Mouse (Mus musculus) E14TG2a.4 (cell line): ENCODE results near the gene Trmt1.
A peak's percentile ranks its signal among the peaks of the same experiment; 100 is the strongest.

ENCODE experiments used
- H3K27me3 ChIP-seq: 2 replicates; pipeline ENCODE4 v1.6.1; 2014; ENCODE audit warnings: low read length, control low read depth; ENCODE audit not compliant: insufficient read depth
- H3K36me3 ChIP-seq: 2 replicates; pipeline ENCODE4 v1.6.1; 2014; ENCODE audit warnings: low read length, control low read depth; ENCODE audit not compliant: insufficient read depth
- H3K4me1 ChIP-seq: replicated peaks from 2 replicates; pipeline ENCODE4 v1.6.1; 2014; ENCODE audit warnings: low read depth, low read length, control low read depth
- H3K4me3 ChIP-seq: replicated peaks from 2 replicates; pipeline ENCODE4 v1.5.1; 2014; ENCODE audit warnings: mild to moderate bottlenecking, low read length
- H3K9me3 ChIP-seq: 2 replicates; pipeline ENCODE4 v1.6.1; 2014; ENCODE audit warnings: low read length, control low read depth
- CTCF ChIP-seq: conservative IDR thresholded peaks from 2 replicates; pipeline ENCODE4 v1.5.1; 2014; ENCODE audit warnings: low read length
- NANOG ChIP-seq: IDR thresholded peaks from 2 replicates; pipeline ENCODE4 v1.6.1; 2014; ENCODE audit warnings: borderline replicate concordance, low read length, mixed read lengths
- POU5F1 ChIP-seq: IDR thresholded peaks from 2 replicates; pipeline ENCODE4 v1.6.1; 2014; ENCODE audit warnings: low read length, borderline replicate concordance

The Trmt1 gene

GRCm38 (mm10) chr8:84708774-84709475, 22.8 kb downstream of the Trmt1 start:
- H3K9me3 ChIP-seq, result no peaks in the 10 kb centered on the region
- peaks cover 68% of the 10 kb centered on the region for H3K4me1 ChIP-seq
- no peak overlapping the region for H3K4me3 ChIP-seq
- TF ChIP-seq POU5F1 (no peak), CTCF (peak; percentile 85)
- peaks cover 76% of the 10 kb centered on the region for H3K27me3 ChIP-seq
- no peaks in the 10 kb centered on the region for H3K36me3 ChIP-seq

DNA sequence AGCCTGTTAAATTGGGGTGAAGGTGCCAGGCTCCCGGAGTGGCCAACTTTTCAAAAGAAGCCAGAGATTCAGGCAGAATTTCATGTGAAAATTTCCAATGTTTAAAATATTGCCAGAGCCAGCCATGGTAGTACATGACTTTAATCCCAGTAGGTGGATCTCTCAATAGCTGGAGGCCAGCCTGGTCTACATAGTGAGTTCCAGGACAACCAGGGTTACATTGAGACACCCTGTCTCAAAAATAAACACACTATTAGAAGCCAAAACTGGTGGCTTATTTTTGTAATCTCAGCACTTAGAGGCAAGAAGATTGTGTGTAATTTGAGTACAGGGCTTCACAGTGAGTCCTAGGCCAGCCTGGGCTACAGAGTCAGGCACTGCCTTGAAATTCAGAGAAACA, 23.8 kb downstream of the Trmt1 start:
- TF ChIP-seq CTCF (no peak), NANOG (no peak), POU5F1 (no peak)
- Histone ChIP-seq H3K36me3 (no peaks in the 10 kb centered on the region), H3K4me1 (peaks cover 72% of the 10 kb centered on the region), H3K27me3 (peaks cover 76% of the 10 kb centered on the region), H3K4me3 (no peak overlapping the region), H3K9me3 (no peaks in the 10 kb centered on the region)

DNA sequence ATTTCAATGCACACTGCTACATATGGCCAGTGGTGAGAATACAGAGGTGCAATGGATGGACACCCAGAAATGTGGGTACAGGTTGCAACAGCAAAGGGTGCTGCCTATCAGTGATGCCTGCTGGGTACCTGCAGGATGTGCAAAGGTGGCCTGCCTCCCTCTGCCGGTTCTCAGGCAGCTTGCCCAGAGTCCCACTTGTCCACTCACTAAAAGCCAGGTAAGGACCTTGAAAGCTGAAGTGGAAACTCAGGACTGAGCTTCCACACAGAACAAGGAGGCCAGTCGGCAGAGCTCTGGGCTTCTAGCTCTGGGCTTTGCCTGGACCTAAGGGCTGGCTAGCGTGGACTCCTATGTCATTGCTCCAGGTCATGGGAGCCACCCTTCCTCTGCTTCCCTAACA, 25.2 kb downstream of the Trmt1 start:
- no peaks in the 10 kb centered on the region for H3K9me3 ChIP-seq
- peaks cover 72% of the 10 kb centered on the region for H3K4me1 ChIP-seq
- H3K36me3 ChIP-seq, result no peaks in the 10 kb centered on the region
- peaks cover 74% of the 10 kb centered on the region for H3K27me3 ChIP-seq
- H3K4me3 ChIP-seq, result no peak overlapping the region
- TF ChIP-seq NANOG, result no peak
- TF ChIP-seq CTCF, result no peak
- TF ChIP-seq POU5F1, result no peak

DNA sequence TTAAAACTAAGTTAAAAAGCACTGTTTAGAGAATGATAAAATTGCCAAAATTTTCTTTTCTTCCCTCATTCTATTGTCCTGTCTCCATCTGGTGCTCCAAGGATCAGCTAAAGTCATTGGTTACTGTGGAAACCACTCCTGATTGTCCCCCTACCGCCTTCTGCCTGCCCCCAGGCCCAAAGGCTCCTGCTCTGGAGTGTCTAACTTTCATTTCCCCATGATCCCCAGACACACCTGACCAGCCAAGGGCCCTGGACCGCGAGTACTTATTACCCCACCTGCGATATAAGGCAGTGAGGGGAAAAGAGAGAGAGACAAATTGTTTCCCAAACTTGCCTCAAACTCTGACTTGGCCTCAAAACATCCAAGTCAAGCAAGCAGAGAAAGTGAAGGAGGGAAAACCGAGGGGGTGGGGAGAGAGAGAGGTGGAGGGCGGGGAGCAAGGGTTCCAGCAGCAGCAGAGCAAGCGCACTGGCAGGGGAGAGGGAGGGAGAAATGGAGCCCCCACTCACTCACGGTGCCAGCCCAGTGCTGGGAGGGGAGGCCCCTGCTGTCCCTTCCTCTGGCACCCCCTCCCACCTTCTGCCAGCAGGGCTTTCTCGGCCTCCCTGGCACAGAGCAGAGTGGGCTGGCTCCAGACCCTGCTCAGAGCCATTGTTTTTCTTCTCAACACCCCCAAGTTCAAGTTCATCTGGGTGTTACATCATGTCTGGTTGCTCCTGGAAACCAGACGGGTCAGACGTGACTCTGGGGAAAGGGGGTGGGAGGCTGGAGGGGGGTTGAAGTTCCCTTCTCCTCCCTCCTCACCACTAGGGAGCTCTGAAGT, 26.0 kb downstream of the Trmt1 start:
- Histone ChIP-seq H3K36me3 (no peaks in the 10 kb centered on the region), H3K4me1 (peaks cover 65% of the 10 kb centered on the region), H3K27me3 (peaks cover 73% of the 10 kb centered on the region), H3K9me3 (no peaks in the 10 kb centered on the region), H3K4me3 (no peak overlapping the region)
- TF ChIP-seq CTCF (no peak), POU5F1 (no peak), NANOG (no peak)

- H3K9me3 ChIP-seq, result no peaks in the 10 kb centered on the region
- peaks cover 59% of the 10 kb centered on the region for H3K4me1 ChIP-seq
- no peaks in the 10 kb centered on the region for H3K36me3 ChIP-seq
- TF ChIP-seq CTCF (no peak), POU5F1 (no peak), NANOG (no peak)
- H3K4me3 ChIP-seq, result no peak overlapping the region
- peaks cover 73% of the 10 kb centered on the region for H3K27me3 ChIP-seq
Measured at GRCm38 (mm10) chr8:84712759-84713120, 26.6 kb downstream of the Trmt1 start.

DNA sequence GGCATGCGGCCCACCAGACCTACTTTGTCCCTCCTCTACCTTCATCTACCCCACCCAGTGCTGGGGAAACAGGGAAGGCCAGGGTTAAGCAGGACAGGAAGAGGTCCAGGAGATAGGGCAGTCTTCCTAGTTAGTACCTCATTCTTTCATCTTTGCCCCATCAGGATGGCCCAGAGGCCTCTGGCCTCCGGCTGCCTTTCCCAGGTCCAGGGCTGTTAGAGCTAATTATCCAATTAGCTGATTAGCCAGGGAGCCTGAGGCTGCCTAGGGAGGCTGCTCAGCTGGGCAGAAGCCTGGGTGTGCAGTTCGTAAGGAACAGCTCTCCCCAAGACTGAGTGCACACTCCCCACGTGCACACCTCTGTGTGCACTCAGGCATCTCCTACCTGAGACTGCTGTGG, 27.3 kb downstream of the Trmt1 start:
- peaks cover 73% of the 10 kb centered on the region for H3K27me3 ChIP-seq
- H3K36me3 ChIP-seq, result no peaks in the 10 kb centered on the region
- H3K9me3 ChIP-seq, result no peaks in the 10 kb centered on the region
- peaks cover 53% of the 10 kb centered on the region for H3K4me1 ChIP-seq
- no peak overlapping the region for H3K4me3 ChIP-seq
- TF ChIP-seq NANOG (no peak), CTCF (no peak), POU5F1 (no peak)

DNA sequence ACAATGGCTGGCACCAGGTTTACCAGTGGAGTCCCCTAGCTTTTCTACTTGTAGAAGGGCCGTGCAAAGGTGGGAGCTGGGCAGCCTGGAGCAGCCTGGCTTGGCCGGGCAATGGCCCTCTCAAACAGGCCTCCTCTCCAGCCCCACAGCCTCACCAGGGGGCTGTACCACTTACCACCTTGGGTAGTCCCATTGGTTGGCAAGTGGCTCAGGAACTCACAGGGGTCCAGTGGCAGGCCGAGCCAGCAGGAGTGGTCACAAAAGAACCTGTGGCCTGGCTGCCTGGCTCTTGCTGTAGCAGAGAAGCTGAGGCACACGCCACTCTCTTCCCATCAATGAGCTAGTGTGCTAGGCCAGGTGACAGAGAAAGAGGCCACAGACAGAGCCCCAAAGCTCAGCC, 28.1 kb downstream of the Trmt1 start:
- no peak overlapping the region for H3K4me3 ChIP-seq
- no peaks in the 10 kb centered on the region for H3K9me3 ChIP-seq
- H3K36me3 ChIP-seq, result no peaks in the 10 kb centered on the region
- peaks cover 46% of the 10 kb centered on the region for H3K4me1 ChIP-seq
- TF ChIP-seq POU5F1 (no peak), CTCF (no peak), NANOG (no peak)
- H3K27me3 ChIP-seq, result peaks cover 75% of the 10 kb centered on the region

- Histone ChIP-seq H3K9me3 (no peaks in the 10 kb centered on the region), H3K27me3 (peaks cover 92% of the 10 kb centered on the region), H3K4me1 (peaks cover 44% of the 10 kb centered on the region), H3K36me3 (no peaks in the 10 kb centered on the region), H3K4me3 (peak overlapping the region; percentile 61)
- TF ChIP-seq NANOG (no peak), CTCF (no peak), POU5F1 (no peak)
Measured at GRCm38 (mm10) chr8:84715893-84716468, 29.9 kb downstream of the Trmt1 start.
